Mouse (Mus musculus) mature B cell (primary cell): Measurements from ENCODE around the gene Rps11.
"Not testable (repeated sequence)": the region's sequence is repeated elsewhere in the genome, so short reads cannot be mapped to it uniquely, and the experiment has no call there.

Experiments
- in situ Hi-C: fragments of 300-500 bp; cut with MboI; formaldehyde crosslinking; loops from 2 replicates; pipeline ENCODE4 v1.14.3; 2019

Rps11 gene

GRCm38 (mm10) chr7:45111940-45112339, 12.3 kb downstream of the Rps11 start:
- in situ Hi-C loops = no loop called here

DNA sequence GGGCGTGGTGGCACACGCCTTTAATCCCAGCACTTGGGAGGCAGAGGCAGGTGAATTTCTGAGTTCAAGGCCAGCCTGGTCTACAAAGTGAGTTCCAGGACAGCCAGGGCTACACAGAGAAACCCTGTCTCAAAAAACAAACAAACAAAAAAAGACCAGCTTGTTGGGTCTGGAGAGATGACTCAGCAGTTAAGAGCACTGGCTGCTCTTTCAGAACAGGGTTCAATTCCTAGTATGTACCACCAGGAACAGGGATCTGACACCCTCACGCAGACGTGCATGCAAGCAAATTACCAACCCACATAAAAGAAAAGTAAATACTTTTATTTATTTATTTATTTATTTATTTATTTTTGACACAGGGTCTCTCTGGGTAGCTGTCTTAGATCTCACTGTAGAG, 14.2 kb downstream of the Rps11 start:
- in situ Hi-C loops = not testable (repeated sequence)

DNA sequence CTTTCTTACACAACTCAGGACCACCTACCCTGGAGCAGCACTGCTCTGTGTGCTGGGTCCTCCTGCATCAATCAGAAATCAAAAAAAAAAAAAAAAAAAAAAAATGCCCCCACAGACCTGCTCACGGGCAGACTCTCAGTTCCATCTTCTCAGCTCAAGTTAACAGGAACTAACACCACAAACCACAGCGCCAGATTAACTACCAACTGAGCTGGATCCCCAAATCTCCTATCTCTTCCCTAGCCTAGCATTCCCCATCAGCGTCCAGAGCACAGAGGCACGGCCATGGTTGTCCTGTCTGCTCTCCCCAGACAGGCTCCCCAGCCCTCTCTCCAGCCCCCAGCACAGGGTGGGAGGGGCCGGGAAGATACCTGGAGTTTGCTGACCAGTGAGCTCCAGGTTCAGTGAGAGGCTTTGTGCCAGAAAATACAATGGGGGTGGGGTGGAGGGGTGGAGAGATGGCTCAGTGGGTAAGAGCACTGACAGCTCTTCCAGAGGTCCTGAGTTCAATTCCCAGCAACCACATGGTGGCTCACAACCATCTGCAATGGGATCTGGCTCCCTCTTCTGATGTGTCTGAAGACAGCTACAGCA, 17.1 kb downstream of the Rps11 start:
- in situ Hi-C loops = no loop called here

- in situ Hi-C loops = no loop called here
Measured at GRCm38 (mm10) chr7:45106441-45106840, 17.8 kb downstream of the Rps11 start.

DNA sequence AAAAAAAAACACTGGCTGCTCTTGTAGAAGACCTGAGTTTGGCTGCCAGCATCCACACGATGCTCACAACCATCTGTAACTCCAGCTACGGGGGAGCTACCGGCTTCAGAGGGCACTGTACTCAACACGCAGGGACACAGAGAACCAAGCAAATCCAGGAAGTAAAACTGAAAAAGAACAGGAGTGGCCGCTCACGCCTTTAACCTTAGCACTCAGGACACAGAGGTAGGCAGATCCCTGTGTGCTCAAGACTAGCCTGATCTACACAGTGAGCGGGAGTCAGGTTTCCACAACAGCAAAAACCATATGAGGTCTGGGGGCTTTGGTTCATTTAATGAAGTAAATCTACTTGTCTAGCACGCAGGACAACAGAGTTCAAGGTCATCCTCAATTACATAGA, 18.7 kb downstream of the Rps11 start:
- in situ Hi-C loops = no loop called here

- in situ Hi-C loops = no loop called here
Measured at GRCm38 (mm10) chr7:45104941-45105340, 19.3 kb downstream of the Rps11 start.

DNA sequence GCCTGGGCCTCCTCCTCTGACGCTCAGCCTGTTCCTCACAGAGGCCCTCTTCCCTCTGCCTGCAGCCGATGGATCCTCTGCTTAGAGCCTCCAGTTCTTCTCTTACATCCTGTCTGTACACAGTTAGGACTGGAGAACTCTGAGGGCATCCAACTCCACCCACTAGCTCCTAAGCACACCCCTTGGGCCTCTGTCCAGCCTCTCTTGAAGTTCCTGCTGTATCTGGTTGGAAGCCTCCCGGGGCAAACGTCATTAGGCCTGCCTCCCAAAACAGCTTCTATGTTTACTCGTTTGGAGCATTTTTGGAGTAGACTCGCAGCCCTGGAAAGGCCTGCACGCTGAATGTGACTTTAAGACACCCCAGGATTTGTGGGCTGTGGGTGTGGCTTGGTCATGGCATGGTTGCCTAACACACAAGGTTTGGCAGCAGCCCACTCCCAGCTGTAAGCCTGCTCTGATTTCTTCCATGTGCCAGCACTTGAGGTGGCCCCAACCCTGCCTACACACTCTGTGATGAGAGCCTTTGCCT, 20.5 kb downstream of the Rps11 start, which contains the start of gene Fcgrt:
Gene Fcgrt, minus strand, starts transcription at position 200 of the 529 bp plus-strand sequence.
- in situ Hi-C loops = no loop called here

DNA sequence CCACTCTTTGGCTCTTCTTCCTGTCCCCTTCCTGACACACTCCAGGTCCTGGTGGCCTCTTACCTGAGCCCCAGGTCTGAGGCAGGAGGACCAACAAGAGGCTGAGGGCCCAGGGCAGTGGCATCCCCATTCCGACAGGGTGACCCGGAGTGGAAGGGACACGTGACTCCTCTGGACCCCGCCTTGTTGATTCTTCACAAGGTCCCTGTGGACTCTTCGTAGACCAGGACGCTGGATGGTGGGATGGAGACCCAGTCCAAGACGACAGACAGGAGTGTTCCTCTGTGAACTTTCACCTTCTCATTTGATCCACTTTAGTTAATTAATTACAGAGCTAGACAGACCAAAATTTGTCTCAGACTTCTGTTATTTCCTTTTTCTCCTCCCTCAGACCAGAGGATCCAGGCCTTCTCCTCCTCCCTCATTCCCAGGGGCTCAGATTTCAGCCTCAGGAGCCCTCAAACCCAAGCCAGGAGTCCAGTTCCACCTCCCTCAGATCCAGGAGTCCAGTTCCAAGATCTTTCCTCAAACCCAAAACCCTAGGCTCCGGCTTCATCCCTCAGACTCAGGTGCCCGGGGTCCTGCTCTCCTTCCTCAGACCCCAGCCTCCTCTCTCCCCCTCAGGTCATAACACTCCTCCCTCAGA, 21.2 kb downstream of the Rps11 start:
- in situ Hi-C loops = no loop called here

- in situ Hi-C loops = no loop called here
Measured at GRCm38 (mm10) chr7:45102441-45102840, 21.8 kb downstream of the Rps11 start.

DNA sequence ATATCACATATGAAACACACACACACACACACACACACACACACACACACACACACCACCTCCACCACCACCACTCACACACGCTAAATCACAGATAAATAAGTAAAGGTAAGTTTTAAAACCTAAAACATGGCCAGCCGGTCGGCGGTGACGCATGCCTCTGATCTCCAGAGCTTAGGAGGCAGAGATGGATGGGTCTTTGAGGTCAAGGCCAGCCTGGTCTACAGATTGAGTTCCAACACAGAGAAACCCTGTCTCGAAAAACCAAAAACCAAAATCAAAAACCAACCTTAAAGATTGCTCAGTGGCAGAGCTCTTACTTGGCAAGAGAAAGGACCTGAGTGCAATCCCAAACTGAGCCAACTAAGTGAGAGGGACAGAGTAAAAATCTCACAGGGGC, 24.2 kb downstream of the Rps11 start:
- in situ Hi-C loops = no loop called here

DNA sequence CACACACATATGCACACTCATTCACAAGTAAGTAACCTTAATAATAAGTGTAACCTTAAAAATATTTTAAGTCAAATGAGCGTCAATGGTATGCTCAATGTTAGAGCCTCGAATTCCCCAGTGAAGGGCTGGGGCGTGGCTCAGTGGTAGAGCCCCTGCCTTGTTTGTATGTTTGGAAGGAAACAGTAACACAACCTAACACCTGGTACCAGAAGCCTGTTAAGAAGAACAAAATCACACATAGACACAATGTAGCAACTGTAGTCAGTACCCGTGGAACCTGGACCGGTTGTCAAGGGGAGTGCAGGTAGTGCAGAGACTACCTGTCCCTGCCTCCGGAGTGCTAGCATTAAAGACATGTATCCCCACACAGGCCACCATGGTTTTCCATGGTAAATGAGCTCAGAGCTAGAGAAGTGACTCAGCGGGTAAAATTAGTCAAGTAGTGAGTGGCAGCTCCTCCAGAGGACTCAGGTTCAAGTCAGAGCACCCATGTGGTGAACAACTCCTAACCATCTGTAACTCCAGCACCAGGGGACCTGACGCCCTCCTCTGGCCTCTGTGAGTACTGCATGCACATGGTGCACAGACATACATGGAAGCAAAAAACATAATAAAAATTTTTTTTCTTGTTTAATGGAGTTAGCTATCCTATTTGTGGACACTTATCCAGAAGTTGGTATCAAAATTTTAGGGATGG, 25.5 kb downstream of the Rps11 start:
- in situ Hi-C loops = no loop called here

DNA sequence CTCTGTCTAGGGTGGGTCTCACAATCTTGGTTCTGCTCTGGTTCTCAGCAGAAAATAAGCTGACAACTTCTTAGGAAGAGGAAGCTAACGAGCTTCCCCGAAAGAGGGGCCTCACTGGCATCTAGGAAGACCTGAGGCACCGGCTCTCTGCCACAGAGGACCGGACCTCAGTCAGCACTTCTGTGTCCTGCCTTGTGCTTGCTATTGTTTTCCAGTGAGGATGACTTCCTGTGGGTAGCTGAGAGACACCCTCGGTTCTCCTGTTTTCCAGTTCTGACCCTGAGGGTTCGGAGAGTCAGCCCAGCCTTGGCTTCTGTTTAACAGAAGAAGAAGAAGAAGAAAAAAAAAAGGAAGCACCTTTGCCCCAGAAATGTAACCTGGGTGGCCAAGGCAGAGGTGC, 26.8 kb downstream of the Rps11 start:
- in situ Hi-C loops = no loop called here

GRCm38 (mm10) chr7:45095965-45096364, 28.3 kb downstream of the Rps11 start:
- in situ Hi-C loops = not testable (repeated sequence)

- in situ Hi-C loops = no loop called here
Measured at GRCm38 (mm10) chr7:45095367-45095766, 28.9 kb downstream of the Rps11 start.

- in situ Hi-C loops = no loop called here
Measured at GRCm38 (mm10) chr7:45094121-45094520, 30.1 kb downstream of the Rps11 start.

DNA sequence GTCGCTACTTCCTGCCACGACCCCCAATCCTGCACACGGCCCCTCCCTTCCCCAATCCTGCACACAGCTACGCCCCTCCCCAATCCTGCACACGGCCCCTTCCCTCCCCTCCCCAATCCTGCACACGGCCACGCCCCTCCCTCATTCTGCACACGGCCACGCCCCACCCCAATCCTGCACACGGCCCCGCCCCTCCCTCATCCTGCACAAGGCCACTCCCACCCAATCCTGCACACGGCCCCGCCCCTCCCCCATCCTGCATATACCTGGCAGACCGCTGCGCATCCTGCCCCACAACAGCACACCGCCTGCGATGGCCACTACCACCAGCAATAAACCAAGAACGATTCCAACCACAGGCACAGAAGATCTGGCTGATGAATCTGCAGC, 30.7 kb downstream of the Rps11 start:
- in situ Hi-C loops = no loop called here

GRCm38 (mm10) chr7:45092828-45093515, 31.3 kb downstream of the Rps11 start:
- in situ Hi-C loops = no loop called here

- in situ Hi-C loops = no loop called here
Measured at GRCm38 (mm10) chr7:45092048-45092447, 32.2 kb downstream of the Rps11 start, which contains the start of gene Rcn3. Gene Rcn3 (minus strand): TSS chr7:45092221.

DNA sequence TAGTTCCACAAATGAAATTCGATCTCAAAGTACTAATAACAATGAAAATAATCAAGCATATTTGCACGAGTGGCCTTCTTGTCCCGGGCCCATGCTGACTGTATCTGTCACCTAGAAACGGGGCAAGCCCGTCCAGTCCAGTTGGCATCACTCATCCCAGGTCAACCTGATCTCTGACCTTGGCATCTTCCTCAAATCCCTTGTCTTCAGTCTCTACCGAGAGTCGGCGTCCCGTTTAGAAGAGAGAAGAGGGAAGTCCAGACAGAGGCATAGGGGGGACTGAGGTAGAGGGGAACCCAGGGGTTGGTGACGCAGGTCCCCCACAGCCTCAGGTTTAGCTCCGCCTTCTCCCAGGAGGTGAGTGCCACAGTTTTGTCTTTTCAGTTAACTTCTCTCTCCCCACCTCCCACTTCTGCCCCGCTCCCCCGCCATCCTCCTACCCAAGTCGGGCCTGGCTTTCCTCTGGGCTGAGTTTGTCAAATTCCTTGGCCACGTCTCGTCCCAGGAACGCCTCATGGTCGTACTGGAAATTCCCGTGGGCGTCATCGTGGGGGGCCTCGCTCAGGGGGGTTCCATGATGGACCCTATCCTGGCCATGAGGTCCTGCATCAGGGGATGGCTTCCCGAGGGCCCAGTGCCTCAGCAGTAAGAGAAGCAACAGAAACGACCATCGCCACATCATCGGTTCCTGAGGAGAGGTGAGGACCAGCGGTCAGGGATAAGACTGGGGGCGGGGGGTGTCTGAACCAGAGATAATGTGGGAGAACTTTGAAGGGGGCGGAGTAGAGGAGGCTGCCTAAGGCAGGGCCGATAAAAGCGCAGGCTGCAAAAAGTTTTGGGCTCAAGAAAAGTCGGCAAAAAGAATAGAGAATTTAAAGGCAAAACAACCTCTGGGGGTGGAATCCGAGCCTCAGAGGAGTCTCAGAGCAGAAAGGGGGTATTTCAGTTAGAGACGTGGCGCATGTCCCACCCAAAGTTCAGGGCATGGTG, 32.9 kb downstream of the Rps11 start:
- in situ Hi-C loops = no loop called here

- in situ Hi-C loops = no loop called here
Measured at GRCm38 (mm10) chr7:45090251-45090977, 33.8 kb downstream of the Rps11 start.
